Mouse (Mus musculus) limb, embryonic 12.5 days (tissue): ENCODE measurements around the gene Elk1. TPM values are rescaled to one million over a fixed set of nuclear protein-coding genes. Genes with fewer than 3 reads are reported as not detected.

Experiments used
- ATAC-seq: fragments of 200-750 bp; cut with Nextera tagmentation; 2 replicates; pipeline ENCODE4 v1.8.0; 2017; ENCODE audit warnings: low read depth, moderate TSS enrichment; ENCODE audit not compliant: insufficient number of reproducible peaks, insufficient read depth, low FRiP score, low TSS enrichment
- H3K27ac ChIP-seq: fragments of 300-500 bp; sonication (generic); 2 replicates; pipeline ENCODE4 v1.5.1; 2016; ENCODE audit warnings: mild to moderate bottlenecking, moderate library complexity
- H3K27me3 ChIP-seq: fragments of 300-500 bp; sonication (generic); 2 replicates; pipeline ENCODE4 v1.6.1; 2016; ENCODE audit warnings: mild to moderate bottlenecking, moderate library complexity
- H3K36me3 ChIP-seq: fragments of 300-500 bp; sonication (generic); 2 replicates; pipeline ENCODE4 v1.6.1; 2016; ENCODE audit warnings: mild to moderate bottlenecking, moderate library complexity
- H3K4me1 ChIP-seq: fragments of 300-500 bp; sonication (generic); replicated peaks from 2 replicates; pipeline ENCODE4 v1.6.1; 2016
- H3K4me2 ChIP-seq: fragments of 300-500 bp; sonication (generic); 2 replicates; pipeline ENCODE4 v1.6.1; 2016; ENCODE audit warnings: mild to moderate bottlenecking, moderate library complexity
- H3K4me3 ChIP-seq: fragments of 300-500 bp; sonication (generic); replicated peaks from 2 replicates; pipeline ENCODE4 v1.5.1; 2016; ENCODE audit warnings: mild to moderate bottlenecking
- H3K9ac ChIP-seq: fragments of 300-500 bp; sonication (generic); replicated peaks from 2 replicates; pipeline ENCODE4 v1.6.1; 2016; ENCODE audit warnings: mild to moderate bottlenecking, moderate library complexity
- H3K9me3 ChIP-seq: fragments of 300-500 bp; sonication (generic); 2 replicates; pipeline ENCODE4 v1.6.1; 2016; ENCODE audit warnings: mild to moderate bottlenecking, moderate library complexity
- WGBS: fragments of 180-500 bp; shearing (Covaris S2); methylation state at CpG from one replicate; pipeline ENCODE4 v1.1.7; 2016; 5-methylcytosine and 5-hydroxymethylcytosine counted together
- polyA plus RNA-seq: library from polyadenylated mRNA; unstranded; fragments of >200 nt; fragmentation: Nextera tagmentation; extraction: Ambion mirVana; gene quantifications from 2 replicates; pipeline ENCODE4 v1.2.1, GENCODE M21; 2016

The Elk1 gene
- polyA plus RNA-seq, result 17.7 and 18.1 TPM in 2 replicates

DNA sequence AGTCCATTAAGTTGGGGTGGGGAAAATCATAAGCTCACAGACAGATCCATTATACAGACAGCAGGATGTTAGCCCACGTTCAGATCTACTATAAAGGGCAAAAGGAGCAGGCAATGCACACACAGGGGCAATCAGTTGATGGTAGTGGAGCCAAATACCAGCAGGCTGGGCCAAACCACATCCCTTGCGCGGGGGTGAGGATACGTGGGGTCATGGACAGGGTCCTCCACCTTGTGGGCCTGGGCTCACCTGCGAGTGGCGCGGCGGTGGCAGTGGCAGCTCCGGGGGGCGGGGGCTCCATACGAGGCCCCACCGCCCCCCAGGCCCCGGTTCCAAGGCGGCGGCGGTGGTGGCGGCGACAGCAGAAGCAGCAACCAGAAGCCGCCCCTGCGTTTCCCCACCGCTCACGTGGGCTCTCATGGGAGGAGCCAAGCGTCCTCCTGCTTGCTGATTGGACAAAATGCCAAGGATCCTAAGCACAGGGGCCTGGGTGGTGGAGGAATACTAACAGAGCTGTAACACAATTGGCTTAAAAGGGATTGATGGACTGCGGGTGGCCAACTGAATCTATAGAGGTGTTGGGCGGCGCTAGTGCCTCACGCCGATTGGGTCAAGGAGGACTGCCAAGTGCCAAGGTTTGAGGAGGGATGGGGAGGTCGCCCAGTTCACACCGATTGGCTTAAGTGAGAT lies at the start of gene Elk1:
Gene Elk1 (minus strand): TSS at position 418 of the 690 bp plus-strand sequence.
- Histone ChIP-seq H3K9ac (peak within 1 kb of the TSS; percentile 60), H3K9me3 (no peaks in the 10 kb centered on the region), H3K4me3 (peak within 1 kb of the TSS; percentile 60), H3K36me3 (no peaks in the 10 kb centered on the region), H3K27ac (0 out of 2 replicates have a peak within 1 kb of the TSS, but pooled peaks have one; percentile 12), H3K4me2 (peak within 1 kb of the TSS; percentile 49), H3K27me3 (no peaks in the 10 kb centered on the region), H3K4me1 (no peaks in the 10 kb centered on the region)
- WGBS, result 18% methylated on average over 30 of the region's 30 CpGs
- ATAC-seq, result peak; percentile 99

DNA sequence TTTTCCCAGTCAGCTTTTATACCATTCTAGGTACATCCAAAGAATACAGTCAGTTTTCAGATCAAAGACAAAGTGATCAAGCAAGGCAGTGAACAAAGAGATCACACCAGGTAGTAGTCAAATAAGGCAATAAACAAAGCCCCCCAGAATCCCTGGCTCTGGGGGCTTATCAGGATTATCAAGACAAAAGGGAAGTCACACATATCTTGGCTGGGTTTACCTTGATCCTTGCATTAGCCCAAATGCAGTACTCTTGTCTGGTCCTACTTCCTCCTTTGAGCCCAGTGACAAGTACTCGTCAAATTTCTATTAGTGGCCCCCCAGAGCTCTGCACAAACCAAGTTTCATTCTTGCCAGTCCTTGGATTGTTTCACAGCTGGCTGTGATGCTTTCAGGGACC lies 30.5 kb upstream of the Elk1 start:
- H3K4me1 ChIP-seq, result no peaks in the 10 kb centered on the region
- WGBS, result 67% methylated on average over 1 of the region's 1 CpGs
- no peak overlapping the region for H3K9ac ChIP-seq
- H3K4me2 ChIP-seq, result no peak overlapping the region
- no peaks in the 10 kb centered on the region for H3K9me3 ChIP-seq
- no peak overlapping the region for H3K4me3 ChIP-seq
- no peak overlapping the region for H3K27ac ChIP-seq
- ATAC-seq, result no peak
- no peaks in the 10 kb centered on the region for H3K27me3 ChIP-seq
- 0 out of 2 replicates have a peak, but pooled peaks cover 6% of the 10 kb centered on the region for H3K36me3 ChIP-seq

DNA sequence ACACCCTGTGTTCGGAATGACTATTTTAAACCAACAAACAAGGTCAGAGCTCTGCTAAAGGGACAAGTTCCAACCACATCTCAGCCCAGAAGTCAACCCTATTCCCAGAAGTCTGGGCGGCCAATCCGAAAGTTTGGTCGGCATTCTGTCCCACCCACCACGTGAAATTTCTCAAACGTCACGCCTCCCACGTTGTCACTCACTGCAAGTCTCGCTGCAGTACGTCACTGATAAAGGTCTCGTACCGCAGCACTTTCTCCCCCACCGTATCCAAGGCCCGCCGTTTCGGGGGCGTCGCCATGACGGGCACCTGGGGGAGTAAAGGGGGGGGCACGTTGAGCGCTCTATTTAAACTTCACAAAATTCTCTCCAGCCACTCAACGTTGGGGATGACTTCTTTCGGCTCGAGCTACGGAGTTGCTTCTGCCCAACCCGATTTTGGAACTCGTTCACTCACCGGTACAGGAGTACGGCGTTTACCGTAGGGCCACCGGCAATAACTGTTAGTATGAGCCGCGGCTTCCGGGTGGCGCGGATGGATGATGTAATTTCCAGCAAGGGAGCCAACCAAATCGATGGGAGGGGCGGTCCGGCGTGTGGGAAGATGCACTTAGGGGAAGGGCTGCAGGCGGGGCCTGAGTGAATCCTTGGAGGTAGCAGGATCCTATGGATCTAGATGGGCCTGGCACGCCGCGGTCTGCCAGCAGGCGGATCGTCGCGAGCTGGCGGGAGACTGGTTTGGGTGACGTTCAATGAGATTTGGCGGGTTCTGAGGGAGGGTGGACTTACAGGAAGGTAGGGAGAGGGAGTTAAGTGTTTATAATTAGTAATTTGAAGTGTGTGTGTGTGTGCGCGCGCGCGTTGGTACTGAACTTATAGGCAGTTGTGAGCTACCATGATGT lies 11.3 kb upstream of the Elk1 start, which contains the start of gene Uxt:
Gene Uxt (minus strand): TSS at position 541 of the 902 bp plus-strand sequence.
- peak within 1 kb of the TSS; percentile 52 for H3K4me2 ChIP-seq
- peak within 1 kb of the TSS; percentile 42; the same call in 1 of the 2 replicates for H3K9ac ChIP-seq
- no peaks in the 10 kb centered on the region; the same call in 1 of the 2 replicates for H3K4me1 ChIP-seq
- H3K4me3 ChIP-seq, result peak within 1 kb of the TSS; percentile 49
- H3K36me3 ChIP-seq, result no peaks in the 10 kb centered on the region; the same call in 1 of the 2 replicates
- no peaks in the 10 kb centered on the region for H3K27me3 ChIP-seq
- no peaks in the 10 kb centered on the region for H3K9me3 ChIP-seq
- 22% methylated on average over 57 of the region's 57 CpGs for WGBS
- ATAC-seq, result peak; percentile 92
- H3K27ac ChIP-seq, result peak within 1 kb of the TSS; percentile 56; the same call in 1 of the 2 replicates

- Histone ChIP-seq H3K9me3 (no peaks in the 10 kb centered on the region), H3K27me3 (no peaks in the 10 kb centered on the region), H3K4me2 (no peak overlapping the region), H3K36me3 (no peaks in the 10 kb centered on the region), H3K27ac (no peak overlapping the region), H3K9ac (no peak overlapping the region), H3K4me1 (no peaks in the 10 kb centered on the region), H3K4me3 (no peak overlapping the region)
- no peak for ATAC-seq
- 15% methylated on average over 4 of the region's 4 CpGs for WGBS
These were observed 4.4 kb downstream of the Elk1 start for GRCm38 (mm10) chrX:20946055-20946454.

DNA sequence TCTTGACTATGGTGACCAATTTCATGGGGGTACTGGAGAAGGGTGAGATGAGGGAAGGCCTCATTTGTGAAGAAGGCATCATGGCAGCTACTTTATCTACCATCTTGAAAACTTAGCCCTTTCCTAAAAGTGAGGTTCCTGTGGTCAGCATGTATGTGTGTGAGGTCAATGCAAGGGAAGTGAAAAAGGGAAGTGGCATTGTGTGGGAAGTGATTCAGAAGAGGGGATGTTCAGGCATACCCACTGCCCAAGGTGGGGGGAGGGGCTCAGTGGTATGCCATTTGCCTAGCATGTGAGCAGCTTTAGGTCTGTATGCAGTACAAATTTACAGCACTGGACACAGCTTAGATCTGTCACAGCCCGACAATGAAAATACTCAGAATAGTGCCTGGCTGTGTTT lies 18.4 kb downstream of the Elk1 start:
- no peak overlapping the region for H3K4me2 ChIP-seq
- no peak overlapping the region for H3K27ac ChIP-seq
- no peak for ATAC-seq
- H3K4me3 ChIP-seq, result no peak overlapping the region
- H3K36me3 ChIP-seq, result peaks cover 51% of the 10 kb centered on the region
- no peaks in the 10 kb centered on the region for H3K4me1 ChIP-seq
- WGBS, result 84% methylated on average over 1 of the region's 1 CpGs
- H3K9ac ChIP-seq, result no peak overlapping the region
- H3K9me3 ChIP-seq, result no peaks in the 10 kb centered on the region
- no peaks in the 10 kb centered on the region for H3K27me3 ChIP-seq

DNA sequence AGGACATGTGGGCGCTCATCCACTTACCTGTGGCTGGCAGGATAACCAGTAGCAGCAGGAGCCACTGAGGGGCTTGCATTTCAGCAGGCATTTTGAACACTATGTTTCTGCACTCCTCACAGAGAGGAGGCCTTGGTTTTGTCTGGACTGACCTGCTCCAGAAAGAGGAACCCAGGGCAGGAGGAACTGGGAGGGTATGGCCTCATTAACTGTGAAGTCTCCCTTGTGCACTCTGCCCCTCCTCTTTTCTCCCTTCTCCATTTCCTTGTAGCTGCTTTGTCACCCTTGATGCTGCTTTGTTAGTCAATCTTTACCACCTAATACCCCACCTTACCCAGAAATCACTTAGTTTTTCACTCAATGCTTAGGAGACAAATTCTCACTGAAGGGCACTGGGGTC lies 19.0 kb downstream of the Elk1 start, which contains the start of gene Cfp:
Gene Cfp (minus strand): TSS at position 192 of the 400 bp plus-strand sequence.
- Histone ChIP-seq H3K4me1 (no peaks in the 10 kb centered on the region), H3K4me2 (no peak within 1 kb of the TSS), H3K27me3 (no peaks in the 10 kb centered on the region), H3K27ac (no peak within 1 kb of the TSS), H3K9me3 (no peaks in the 10 kb centered on the region), H3K36me3 (peaks cover 46% of the 10 kb centered on the region), H3K9ac (no peak within 1 kb of the TSS), H3K4me3 (no peak within 1 kb of the TSS)
- WGBS, result 89% methylated on average over 1 of the region's 1 CpGs
- ATAC-seq, result no peak

DNA sequence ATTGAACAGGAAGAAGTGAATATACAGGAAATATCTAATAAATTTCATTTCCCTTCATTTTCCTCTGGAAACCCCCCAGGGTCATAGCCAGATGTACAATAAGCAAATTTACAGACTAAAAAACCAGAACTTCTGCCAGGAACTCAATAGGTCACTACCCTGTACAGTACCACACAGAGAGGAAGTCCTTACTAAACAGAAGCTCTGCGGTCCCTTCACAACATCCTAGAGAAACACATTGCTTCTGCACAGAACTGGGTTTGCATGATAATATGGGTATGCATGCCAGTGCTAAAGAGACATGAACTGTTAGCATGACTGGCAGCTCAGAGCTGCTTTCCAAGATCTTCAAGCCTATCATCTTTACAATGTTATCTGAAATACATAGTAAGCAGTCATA lies 20.5 kb downstream of the Elk1 start:
- no peak overlapping the region for H3K4me3 ChIP-seq
- 81% methylated on average over 1 of the region's 1 CpGs for WGBS
- peaks cover 32% of the 10 kb centered on the region for H3K36me3 ChIP-seq

GRCm38 (mm10) chrX:20924976-20925375 lies 25.4 kb downstream of the Elk1 start:
- H3K4me1 ChIP-seq, result no peaks in the 10 kb centered on the region
- peaks cover 7% of the 10 kb centered on the region; the same call in 1 of the 2 replicates for H3K27me3 ChIP-seq
- H3K27ac ChIP-seq, result no peak overlapping the region
- no peak for ATAC-seq
- no peaks in the 10 kb centered on the region for H3K9me3 ChIP-seq
- H3K4me3 ChIP-seq, result no peak overlapping the region
- no peak overlapping the region for H3K4me2 ChIP-seq
- H3K36me3 ChIP-seq, result peaks cover 24% of the 10 kb centered on the region
- no peak overlapping the region for H3K9ac ChIP-seq

More for the DNA sequence above, 20.5 kb downstream of the Elk1 start:
- no peak for ATAC-seq
- Histone ChIP-seq H3K4me2 (no peak overlapping the region), H3K9me3 (no peaks in the 10 kb centered on the region), H3K4me1 (no peaks in the 10 kb centered on the region), H3K27ac (no peak overlapping the region), H3K9ac (no peak overlapping the region), H3K27me3 (no peaks in the 10 kb centered on the region)

GRCm38 (mm10) chrX:20923506-20923905 lies 26.9 kb downstream of the Elk1 start:
- no peak overlapping the region for H3K4me3 ChIP-seq
- no peak overlapping the region for H3K27ac ChIP-seq
- peaks cover 16% of the 10 kb centered on the region for H3K36me3 ChIP-seq
- whole genome bisulfite sequencing, result 73% methylated on average over 1 of the region's 1 CpGs
- H3K4me2 ChIP-seq, result no peak overlapping the region
- H3K27me3 ChIP-seq, result peaks cover 14% of the 10 kb centered on the region; the same call in 1 of the 2 replicates
- no peaks in the 10 kb centered on the region for H3K4me1 ChIP-seq
- H3K9me3 ChIP-seq, result no peaks in the 10 kb centered on the region
- no peak overlapping the region for H3K9ac ChIP-seq
- no peak for ATAC-seq

GRCm38 (mm10) chrX:20921366-20921765 lies 29.0 kb downstream of the Elk1 start:
- no peaks in the 10 kb centered on the region for H3K9me3 ChIP-seq
- no peak overlapping the region for H3K9ac ChIP-seq
- WGBS, result 47% methylated on average over 5 of the region's 5 CpGs
- H3K4me1 ChIP-seq, result no peaks in the 10 kb centered on the region
- 0 out of 2 replicates have a peak overlapping the region, but pooled peaks have one; percentile 39 for H3K4me3 ChIP-seq
- no peak overlapping the region for H3K27ac ChIP-seq
- ATAC-seq, result 0 out of 2 replicates have a peak, but pooled peaks have one; percentile 15
- H3K4me2 ChIP-seq, result peak overlapping the region; percentile 62
- no peaks in the 10 kb centered on the region for H3K36me3 ChIP-seq
- H3K27me3 ChIP-seq, result peaks cover 14% of the 10 kb centered on the region; the same call in 1 of the 2 replicates

DNA sequence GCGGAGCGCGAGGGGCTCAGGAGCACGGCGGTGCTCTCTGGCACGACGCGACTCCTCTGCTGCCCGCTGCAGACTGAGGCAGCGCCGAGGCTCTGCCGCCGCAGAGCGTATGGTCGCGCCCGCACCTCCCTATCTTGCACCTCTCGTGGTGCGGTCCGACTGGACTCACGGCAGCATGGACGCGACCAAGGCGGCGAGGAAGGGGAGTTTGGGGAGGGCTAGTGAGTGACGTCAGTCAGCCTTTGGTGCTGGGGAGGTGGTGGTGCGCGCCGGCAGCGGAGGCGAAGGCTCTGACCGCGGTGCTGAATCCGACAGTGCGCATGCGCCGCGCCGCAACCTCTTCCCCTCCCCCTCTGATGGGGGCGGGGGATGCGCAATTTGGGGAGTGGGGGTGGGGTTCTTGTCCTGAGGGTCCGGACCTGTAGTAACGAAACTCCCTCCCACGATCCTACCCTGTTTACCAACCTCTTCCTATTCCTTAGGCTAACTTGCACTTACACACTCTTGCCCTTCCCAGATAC lies 29.5 kb downstream of the Elk1 start, which contains the start of gene Syn1:
Gene Syn1 (minus strand): TSS at position 161 of the 521 bp plus-strand sequence.
- no peaks in the 10 kb centered on the region for H3K4me1 ChIP-seq
- H3K27ac ChIP-seq, result no peak within 1 kb of the TSS
- peak within 1 kb of the TSS; percentile 39 for H3K4me3 ChIP-seq
- H3K9ac ChIP-seq, result no peak within 1 kb of the TSS
- ATAC-seq, result peak; percentile 94
- H3K27me3 ChIP-seq, result peaks cover 14% of the 10 kb centered on the region; the same call in 1 of the 2 replicates
- H3K4me2 ChIP-seq, result peak within 1 kb of the TSS; percentile 62
- H3K9me3 ChIP-seq, result no peaks in the 10 kb centered on the region
- WGBS, result 11% methylated on average over 37 of the region's 44 CpGs
- H3K36me3 ChIP-seq, result no peaks in the 10 kb centered on the region
